Mouse (Mus musculus): Measurements from ENCODE around the gene Cpsf7.

DNA sequence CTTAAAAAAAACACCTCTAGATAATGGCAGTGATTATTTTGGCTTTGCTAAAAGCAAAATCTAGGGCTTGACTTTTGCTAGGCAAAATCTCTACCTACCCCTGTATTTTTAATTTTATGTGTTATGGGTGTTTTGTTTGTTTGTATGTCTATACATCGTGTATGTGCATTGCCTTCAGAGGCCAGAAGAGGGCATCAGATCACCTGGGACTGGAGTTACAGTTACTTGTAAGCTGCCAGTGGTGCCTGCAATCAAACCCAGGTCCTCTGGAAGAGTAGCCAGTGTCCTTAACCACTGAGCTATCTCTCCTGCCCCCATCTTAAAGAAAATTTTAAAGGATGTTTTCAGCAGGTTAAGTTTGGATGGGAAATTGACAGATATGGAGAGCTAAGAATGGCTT is 5.0 kb downstream of the Cpsf7 start:
- TF ChIP-seq POLR2AphosphoS2 (IDR thresholded peaks at IDR 0.05; ENCODE audit: insufficient read length, low read depth) (no peak), TCF3 (IDR thresholded peaks at IDR 0.05; ENCODE audit: insufficient read length, low read depth) (no peak), POLR2A (IDR thresholded peaks at IDR 0.05; ENCODE audit: insufficient read length, low read depth) (no peak), SRF (IDR thresholded peaks at IDR 0.05; ENCODE audit: control insufficient read depth, insufficient read length, low read depth) (no peak), CEBPB (IDR thresholded peaks at IDR 0.05; ENCODE audit: insufficient read depth, poor library complexity, severe bottlenecking) (no peak)
